Mouse (Mus musculus) frontal cortex, postnatal 10 days (tissue): ENCODE measurements around the gene Tas2r114.

ENCODE experiments used
- DNase-seq, 2 experiments: peaks; one replicate each; pipeline ENCODE4 v3.0.0; 2022; ENCODE audit warnings: low spot score in 2 of 2, mixed read lengths in 1 of 2

The Tas2r114 gene

GRCm38 (mm10) chr6:131689963-131690362, at the start of gene Tas2r114:
TSS of gene Tas2r114 (minus strand) at chr6:131690063.
- no peak for DNase-seq

DNA sequence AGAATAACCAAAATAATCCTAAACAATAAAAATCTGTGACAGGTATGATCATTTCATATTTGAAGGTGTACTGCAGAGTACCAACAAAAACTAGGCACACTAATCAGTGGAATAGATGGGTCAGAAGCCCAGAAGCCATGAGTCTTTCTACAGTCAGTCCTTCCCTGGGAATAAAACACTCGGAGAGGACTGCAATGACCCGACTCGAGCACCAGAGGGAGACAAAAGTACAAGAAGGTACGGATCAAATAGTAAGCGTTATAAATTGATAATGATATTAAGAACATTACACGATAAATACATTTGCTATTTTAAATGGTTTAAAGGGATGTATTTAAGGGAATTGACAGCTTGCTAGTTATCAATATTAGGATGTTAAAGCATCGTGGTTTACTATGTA, 22.9 kb upstream of the Tas2r114 start:
- DNase-seq = no peak

DNA sequence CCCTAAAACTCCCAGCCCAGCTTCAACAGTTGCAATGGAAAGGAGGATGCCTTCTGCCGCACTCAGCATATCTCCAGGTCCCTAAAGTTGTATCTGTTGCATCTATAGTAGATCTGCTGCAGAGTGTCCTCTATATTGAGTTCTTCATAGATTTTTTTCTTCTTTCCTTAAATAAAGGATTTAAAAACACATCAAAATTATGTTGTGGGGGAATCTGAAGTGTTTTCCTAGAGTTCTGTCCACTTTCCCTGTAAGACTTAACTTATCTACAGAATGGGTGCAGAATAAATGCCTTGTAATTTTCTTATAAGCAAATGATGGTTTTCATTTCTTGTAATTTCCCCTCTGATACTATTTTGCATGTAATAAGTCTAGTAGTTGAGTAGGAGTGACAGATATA, 2.5 kb downstream of the Tas2r114 start, which contains the start of gene Tas2r105:
TSS of gene Tas2r105 (minus strand) at position 101 of the 400 bp plus-strand sequence.
- no peak for DNase-seq

DNA sequence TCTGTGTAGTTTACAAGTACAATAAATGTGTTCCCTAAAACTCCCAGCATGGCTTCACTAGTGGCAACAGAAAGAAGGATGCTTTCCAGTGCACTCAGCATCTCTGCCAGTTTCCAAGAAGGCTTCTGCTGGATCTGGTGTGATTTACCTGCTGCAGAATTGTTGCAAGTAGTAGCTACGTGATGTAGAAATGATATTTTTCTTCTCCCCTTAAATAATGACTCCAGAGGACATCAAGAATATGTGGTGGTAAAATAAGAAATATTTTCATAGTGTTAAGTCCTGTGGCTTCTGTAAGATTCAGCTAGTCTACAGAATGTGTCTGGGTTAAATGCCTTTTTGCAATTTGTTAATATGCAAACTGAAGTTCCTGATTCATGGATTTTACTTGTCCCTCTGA, 4.2 kb downstream of the Tas2r114 start, which contains the start of gene Tas2r104:
TSS of gene Tas2r104 (minus strand) at position 101 of the 400 bp plus-strand sequence.
- no peak for DNase-seq

DNA sequence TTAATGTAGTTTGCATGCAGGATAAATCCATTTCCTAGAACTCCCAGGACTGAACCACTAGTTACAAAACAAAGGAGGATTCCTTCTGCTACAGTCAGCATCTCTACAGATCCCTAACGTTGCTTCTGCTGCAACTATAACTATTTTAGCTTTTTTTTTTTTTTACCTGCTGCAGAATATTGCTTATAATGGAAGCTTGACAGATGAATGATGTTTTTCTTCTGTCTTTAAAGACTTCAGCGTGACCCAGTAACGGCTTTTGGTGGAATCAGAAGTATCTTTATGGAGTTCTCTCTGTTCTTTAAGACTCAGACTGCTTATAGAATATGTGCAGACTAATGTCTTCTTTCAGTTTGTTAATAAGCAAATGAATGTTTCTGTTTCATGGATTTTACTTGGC, 11.1 kb downstream of the Tas2r114 start, which contains the start of gene Tas2r106:
TSS of gene Tas2r106 (minus strand) at position 101 of the 400 bp plus-strand sequence.
- no peak for DNase-seq

DNA sequence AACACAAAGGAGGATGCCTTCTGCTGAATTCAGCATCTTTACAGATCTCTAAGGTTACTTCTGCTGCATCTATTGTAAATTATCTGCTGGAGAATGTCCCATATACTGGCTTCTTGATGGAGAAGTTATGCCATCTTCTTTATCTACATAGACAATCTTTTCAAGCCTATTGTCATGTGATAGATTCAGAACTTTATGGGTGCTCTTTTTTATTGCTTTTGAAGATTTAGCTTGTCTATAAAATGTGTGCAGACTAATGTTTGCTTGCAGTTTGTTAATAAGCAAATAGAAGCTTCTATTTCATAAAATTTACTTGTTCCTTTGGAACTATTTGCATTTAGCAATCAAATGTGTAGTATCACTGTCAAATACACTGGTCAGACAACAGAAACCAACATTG, 29.8 kb downstream of the Tas2r114 start, which contains the start of gene Tas2r107:
TSS of gene Tas2r107 (minus strand) at position 101 of the 400 bp plus-strand sequence.
- no peak for DNase-seq
